Mouse (Mus musculus): ENCODE measurements around the gene 9430097D07Rik.

9430097D07Rik gene

DNA sequence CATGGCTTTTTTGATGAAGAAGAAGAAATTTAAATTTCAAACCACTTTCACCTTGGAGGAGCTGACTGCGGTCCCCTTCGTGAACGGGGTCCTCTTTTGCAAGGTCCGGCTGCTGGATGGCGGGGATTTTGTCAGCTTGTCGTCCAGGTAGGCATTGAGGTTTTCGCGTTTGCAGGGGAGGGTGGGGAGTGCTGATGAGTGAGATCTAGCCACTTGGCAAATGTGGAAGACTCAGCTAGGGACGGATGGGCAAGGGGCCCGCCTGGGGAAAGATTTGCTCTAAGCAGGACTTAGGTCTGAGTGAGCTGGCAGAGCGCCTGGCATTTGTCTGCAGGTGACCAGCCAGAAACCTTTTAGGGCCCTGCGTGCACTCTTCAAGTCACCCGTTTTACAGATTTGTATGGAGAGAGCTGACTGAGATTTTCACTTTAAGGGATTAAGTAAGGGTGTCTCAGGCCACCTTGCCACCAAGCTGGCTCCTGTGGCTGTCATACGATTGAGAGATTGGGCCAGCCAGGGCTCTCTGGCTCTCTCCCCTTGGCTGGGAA lies 39.3 kb downstream of the 9430097D07Rik start:
- DNase-seq (ENCODE audit: extremely low read depth, insufficient read length, low spot score): peak; percentile 59

DNA sequence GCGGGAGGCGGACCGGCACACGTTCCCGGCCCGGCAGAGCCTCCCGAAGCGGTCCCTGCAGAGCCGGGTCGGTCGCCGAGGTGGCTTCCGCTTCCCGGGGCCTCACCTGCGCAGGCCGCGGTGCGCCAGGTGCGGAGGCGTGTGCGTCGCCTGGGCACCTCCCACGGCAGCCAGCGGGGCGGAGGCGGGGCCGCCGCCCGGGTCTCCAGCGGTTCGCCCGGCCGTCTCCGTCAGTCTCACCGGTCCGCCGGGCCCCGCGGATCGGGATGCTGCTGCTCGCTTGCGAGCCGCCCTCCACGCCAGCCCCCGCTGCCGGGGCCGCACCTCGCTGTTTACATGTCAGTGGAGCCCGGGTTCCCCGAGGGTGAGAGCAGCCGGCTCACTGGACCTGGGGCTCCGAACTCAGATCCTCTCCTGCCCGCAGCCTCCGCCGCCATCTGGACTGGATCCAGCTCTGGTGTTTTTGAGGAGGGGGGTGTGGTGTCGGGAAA lies 39.9 kb downstream of the 9430097D07Rik start:
- no peak for DNase-seq (ENCODE audit: extremely low read depth, insufficient read length, low spot score)

- DNase-seq (ENCODE audit: extremely low read depth, insufficient read length, low spot score): peak; percentile 94
These were observed 40.6 kb downstream of the 9430097D07Rik start, which contains the start of gene Fam102a for GRCm38 (mm10) chr2:32534733-32535471. Fam102a (plus strand) TSS chr2:32535332.

- peak; percentile 41 for DNase-seq (ENCODE audit: extremely low read depth, insufficient read length, low spot score)
These were observed 41.3 kb downstream of the 9430097D07Rik start for GRCm38 (mm10) chr2:32534061-32534732.

DNA sequence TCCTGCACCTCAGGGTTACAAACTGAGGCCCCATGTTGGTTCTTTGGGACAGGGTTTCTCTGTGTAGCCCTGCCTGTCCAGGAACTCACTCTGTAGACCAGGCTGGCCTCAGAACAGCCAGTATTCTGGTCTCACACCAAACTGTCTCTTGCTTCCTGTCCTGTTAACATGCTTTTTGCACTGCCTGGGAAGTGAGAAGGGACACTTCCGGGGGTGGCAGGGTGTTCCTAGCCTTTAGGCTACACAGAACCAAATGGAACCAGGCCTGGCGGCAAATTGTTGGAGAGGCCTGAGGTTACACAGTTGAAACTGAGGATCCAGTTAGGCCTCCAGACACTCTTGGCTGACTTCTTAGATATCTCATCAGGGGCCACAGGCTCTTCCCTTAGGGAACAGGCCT lies 42.3 kb downstream of the 9430097D07Rik start:
- DNase-seq (ENCODE audit: extremely low read depth, insufficient read length, low spot score): no peak

DNA sequence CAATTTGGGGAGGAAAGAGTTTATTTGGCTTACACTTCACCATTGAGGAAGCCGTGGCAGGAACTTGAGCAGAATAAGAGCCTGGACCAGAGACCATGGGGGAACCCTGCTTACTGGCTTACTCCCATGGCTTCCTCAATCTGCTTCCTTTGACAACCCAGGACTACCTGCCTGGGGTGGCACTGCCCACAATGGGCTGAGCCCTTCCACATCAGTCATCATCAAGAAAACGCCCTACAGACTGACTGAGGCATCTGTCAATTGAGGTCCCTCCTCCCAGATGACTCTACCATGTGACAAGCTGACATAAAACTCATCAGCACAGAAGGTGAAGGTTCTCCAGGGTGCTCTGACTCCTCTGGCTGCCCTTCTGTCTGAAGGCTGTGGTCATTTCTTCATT lies 45.0 kb downstream of the 9430097D07Rik start:
- DNase-seq (ENCODE audit: extremely low read depth, insufficient read length, low spot score): no peak

DNA sequence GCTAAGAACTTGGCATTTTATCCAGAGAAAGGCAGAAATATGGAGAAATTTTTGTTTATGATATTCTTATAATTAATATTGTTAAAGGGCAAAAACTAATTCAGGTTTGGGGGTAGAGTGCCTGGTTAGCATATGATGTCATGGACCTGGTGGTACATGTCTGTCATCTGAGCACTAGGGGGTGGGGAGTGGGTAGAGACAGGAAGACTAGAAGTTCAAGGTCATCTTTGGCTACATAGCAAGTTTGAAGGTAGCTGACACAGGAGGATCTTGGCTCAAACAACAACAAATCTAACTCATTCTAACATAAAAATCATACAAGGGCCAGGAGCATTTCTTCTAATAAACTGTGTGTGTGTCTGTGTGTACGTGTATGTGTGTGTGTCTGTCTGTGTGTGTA lies 47.2 kb downstream of the 9430097D07Rik start:
- no peak for DNase-seq (ENCODE audit: extremely low read depth, insufficient read length, low spot score)

- peak; percentile 69 for DNase-seq (ENCODE audit: extremely low read depth, insufficient read length, low spot score)
These were observed 48.0 kb downstream of the 9430097D07Rik start for GRCm38 (mm10) chr2:32527468-32527966.

DNA sequence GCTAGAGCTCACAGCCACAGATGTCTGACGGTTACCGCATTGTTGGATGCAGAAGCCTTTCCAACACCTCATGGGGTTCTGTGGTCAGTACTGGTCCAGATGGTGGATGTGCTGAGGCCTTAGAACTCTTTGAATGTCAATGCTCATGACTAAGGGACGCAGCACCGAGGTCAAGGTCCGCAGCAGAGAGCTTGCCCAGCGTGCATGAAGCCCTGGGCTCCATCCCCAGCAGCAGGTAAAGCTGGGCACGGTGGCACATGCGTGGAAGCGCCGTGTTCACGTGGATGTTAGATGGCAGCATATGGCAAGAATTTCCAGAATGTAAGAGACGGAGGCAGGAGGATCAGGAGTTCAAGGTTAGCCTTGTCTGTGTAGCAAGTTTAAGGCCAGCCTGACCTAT lies 49.7 kb downstream of the 9430097D07Rik start:
- no peak for DNase-seq (ENCODE audit: extremely low read depth, insufficient read length, low spot score)

GRCm38 (mm10) chr2:32524536-32525031 lies 50.9 kb downstream of the 9430097D07Rik start:
- no peak for DNase-seq (ENCODE audit: extremely low read depth, insufficient read length, low spot score)

All from 3134 (cell line).